Mouse (Mus musculus): ENCODE measurements around the gene Usp33. TPM values are rescaled to one million over a fixed set of nuclear protein-coding genes. Genes with fewer than 3 reads are reported as not detected.
"Not testable (repeated sequence)": the region's sequence is repeated elsewhere in the genome, so short reads cannot be mapped to it uniquely, and the experiment has no call there.

Usp33 gene
- polyA plus RNA-seq (2015; fragmentation: Nextera tagmentation; extraction: Ambion mirVana) = 45.3 and 51.1 TPM in 2 replicates

DNA sequence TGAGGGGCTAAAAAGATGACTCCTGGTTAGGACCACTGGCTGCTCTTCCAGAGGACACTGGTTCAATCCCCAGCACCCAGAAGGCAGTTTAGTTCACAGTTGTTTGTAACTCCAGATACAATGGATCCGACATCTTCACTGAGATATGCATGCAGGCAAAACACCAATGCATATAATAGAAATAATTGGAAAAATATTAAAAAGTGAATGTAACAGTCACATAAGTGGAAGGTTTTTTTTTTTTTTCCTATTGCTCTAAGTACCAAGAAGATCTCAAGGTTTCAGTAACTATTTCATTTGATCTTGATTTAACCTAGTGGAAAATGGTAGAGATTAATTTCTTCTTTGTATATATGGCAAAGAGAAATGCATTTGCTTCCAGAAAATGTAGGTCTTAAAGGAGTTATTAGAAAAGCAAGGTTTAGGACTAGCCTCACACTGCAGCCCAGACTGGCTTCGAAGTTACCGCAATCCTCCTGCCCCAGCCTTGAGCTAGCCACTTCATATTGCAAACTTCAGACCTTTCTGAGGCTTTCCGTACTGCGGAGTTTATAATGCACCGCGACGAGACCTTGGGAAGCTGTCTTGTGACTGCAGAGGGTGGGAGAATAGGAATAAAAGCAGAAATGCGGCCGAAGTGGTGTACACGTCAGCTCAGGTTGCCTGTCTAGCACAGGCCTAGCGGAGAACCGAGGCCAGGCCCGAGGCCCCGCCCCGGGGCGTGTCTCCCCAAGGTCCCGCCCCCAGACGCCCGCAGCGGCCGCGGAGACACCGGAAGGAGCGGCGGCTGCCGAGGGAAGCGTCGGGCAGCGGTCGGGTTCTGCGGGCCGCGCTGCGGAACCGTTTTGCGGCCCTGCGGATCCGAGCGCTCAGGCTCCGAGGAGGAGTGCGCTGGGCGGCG, at the start of gene Usp33:
TSS of gene Usp33 (plus strand) at position 747 of the 901 bp plus-strand sequence.
- peak within 1 kb of the TSS; percentile 69 for H3K4me3 ChIP-seq (replicated peaks)
- H3K4me2 ChIP-seq (replicated peaks) = peak within 1 kb of the TSS; percentile 60
- peak; percentile 98 for ATAC-seq
- H3K4me1 ChIP-seq (replicated peaks) = peaks cover 17% of the 10 kb centered on the region; the same call in 1 of the 2 replicates
- H3K9me3 ChIP-seq = no peaks in the 10 kb centered on the region
- no peaks in the 10 kb centered on the region for H3K27me3 ChIP-seq (replicated peaks)
- 6% methylated on average over 44 of the region's 44 CpGs for WGBS
- H3K36me3 ChIP-seq = no peaks in the 10 kb centered on the region
- peak within 1 kb of the TSS; percentile 82 for H3K9ac ChIP-seq
- H3K27ac ChIP-seq = peak within 1 kb of the TSS; percentile 76

DNA sequence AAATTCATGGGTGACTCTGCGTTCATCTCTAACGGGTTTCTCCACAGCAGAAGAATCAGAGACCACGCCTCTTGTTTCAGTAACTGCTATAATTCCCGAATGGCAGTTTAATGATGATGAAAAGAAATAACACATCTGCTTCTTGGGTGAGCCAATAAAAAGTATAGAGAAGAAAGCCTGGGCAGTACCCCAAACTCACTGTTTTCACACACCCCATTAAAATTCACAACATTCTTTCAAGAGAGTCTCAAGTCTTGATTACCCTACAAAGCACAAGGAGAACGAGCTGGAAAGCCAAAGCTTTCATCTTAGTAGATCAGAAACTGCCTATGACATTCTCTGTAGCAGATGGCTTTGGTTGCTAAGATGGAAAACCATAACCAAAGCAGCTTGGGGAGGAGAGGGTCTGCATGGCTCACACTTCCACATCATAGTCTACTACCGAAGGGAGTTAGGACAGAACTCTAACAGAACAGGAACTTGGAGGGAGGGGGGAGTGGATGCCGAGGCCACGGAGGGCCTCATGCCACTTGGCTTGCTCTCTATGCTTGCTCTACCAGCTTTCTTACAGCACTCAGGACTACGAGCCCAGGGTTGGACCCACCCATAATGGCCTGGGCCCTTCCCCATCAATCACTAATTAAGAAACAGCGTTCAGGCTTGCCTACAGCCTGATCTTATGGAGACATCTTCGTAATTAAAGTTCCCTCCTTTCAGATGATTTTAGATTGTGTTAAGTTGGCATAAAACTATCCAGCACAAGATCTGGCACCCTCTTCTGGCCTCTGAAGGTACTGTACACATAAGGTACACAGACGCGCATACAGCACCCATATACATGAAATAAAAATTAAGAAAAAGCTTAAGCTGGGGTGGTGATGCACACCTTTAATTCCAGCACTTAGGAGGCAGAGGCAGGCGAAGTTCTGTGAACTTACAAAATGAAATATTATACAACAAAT, 45.6 kb upstream of the Usp33 start:
- Histone ChIP-seq H3K9me3 (no peaks in the 10 kb centered on the region), H3K27ac (no peak overlapping the region), H3K4me2 (replicated peaks) (no peak overlapping the region), H3K4me3 (replicated peaks) (no peak overlapping the region), H3K4me1 (replicated peaks) (peaks cover 6% of the 10 kb centered on the region; the same call in 1 of the 2 replicates), H3K9ac (no peak overlapping the region), H3K36me3 (0 out of 2 replicates have a peak, but pooled peaks cover 3% of the 10 kb centered on the region), H3K27me3 (replicated peaks) (no peaks in the 10 kb centered on the region)
- WGBS = 88% methylated on average over 14 of the region's 14 CpGs
- no peak for ATAC-seq

DNA sequence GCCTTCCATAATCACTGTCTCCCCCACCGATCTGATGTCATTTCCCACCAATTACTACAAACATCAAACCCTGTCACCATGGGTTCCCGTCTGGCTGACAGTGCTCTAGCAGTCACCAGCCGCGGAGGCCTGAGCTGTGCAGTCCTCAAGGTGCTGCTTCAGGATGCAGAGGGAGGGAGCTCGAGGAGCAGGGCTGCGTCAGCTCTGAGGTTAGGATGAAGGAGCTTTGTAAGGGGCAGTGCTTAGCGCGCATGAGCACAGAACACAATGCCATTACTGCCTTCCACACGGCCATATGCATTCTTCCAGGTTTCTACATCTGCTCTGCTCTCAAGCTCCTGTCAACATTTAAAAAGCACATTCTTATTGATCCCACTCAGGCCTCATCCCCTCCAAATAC, 43.3 kb upstream of the Usp33 start:
- no peak overlapping the region for H3K4me3 ChIP-seq (replicated peaks)
- H3K36me3 ChIP-seq = 0 out of 2 replicates have a peak, but pooled peaks cover 3% of the 10 kb centered on the region
- WGBS = 69% methylated on average over 9 of the region's 9 CpGs
- ATAC-seq = no peak
- no peaks in the 10 kb centered on the region for H3K9me3 ChIP-seq
- peaks cover 8% of the 10 kb centered on the region; the same call in 1 of the 2 replicates for H3K4me1 ChIP-seq (replicated peaks)
- H3K4me2 ChIP-seq (replicated peaks) = no peak overlapping the region
- no peak overlapping the region for H3K27ac ChIP-seq
- no peaks in the 10 kb centered on the region for H3K27me3 ChIP-seq (replicated peaks)
- H3K9ac ChIP-seq = no peak overlapping the region

DNA sequence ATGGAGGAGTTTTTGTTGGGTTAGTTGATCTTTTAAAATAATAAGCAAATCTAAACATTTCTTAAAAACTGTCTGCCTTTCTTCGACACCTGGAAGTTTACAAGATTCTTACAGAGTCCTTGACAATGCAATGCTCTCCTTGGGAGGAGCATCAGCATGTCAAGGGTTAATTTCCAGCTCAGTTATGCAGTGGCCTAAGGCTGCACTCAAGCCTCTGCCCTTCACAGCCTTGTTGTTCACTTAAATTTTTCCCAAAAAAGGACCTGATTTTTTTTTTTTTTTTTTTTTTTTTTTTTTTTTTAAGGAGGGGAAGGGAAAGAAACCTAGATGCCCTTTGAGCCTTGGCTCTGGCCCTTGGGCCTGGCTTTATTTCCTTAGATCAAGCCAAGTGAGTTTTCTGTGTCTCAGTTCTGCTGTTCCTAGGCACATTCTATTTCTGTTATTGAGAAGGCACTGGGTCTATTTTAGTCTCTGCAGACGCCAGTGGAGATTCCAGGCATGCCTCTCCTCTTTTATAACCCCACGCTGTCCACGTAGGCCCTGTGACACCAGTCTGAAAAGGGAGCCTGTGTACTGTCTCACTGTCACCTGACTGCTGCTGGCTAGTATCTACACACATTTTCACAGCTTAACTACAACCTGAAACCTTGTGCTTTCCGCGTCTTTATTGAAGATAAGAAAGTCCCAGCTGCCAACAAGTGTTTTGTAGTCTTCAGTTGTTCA, 42.0 kb upstream of the Usp33 start:
- H3K4me1 ChIP-seq (replicated peaks) = peaks cover 17% of the 10 kb centered on the region
- no peak overlapping the region for H3K4me3 ChIP-seq (replicated peaks)
- WGBS = 24% methylated on average over 6 of the region's 6 CpGs
- H3K27ac ChIP-seq = peak overlapping the region; percentile 65
- H3K4me2 ChIP-seq (replicated peaks) = no peak overlapping the region
- H3K9me3 ChIP-seq = no peaks in the 10 kb centered on the region
- H3K27me3 ChIP-seq (replicated peaks) = no peaks in the 10 kb centered on the region
- H3K9ac ChIP-seq = no peak overlapping the region
- ATAC-seq = peak; percentile 49
- H3K36me3 ChIP-seq = 0 out of 2 replicates have a peak, but pooled peaks cover 3% of the 10 kb centered on the region

DNA sequence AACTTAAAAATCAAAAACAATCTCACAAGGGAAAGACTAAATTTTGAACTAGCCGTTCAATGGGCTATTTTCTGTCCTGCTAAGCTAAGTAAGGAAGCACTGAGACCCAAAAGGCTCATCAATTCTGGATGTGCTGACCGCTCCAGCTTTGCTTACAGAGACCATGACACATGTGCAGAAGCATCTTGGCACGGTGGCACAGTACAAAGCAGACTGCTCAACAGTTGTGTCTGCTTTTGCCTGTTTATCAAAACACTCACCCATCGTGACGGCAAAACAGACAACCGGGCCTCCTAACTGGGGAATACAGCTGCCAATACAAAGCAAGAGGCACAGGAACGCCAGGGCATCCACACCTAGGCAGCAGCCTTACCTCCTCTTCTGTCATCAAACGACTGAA, 41.2 kb upstream of the Usp33 start:
- H3K27ac ChIP-seq = peak overlapping the region; percentile 65; the same call in 1 of the 2 replicates
- ATAC-seq = no peak

DNA sequence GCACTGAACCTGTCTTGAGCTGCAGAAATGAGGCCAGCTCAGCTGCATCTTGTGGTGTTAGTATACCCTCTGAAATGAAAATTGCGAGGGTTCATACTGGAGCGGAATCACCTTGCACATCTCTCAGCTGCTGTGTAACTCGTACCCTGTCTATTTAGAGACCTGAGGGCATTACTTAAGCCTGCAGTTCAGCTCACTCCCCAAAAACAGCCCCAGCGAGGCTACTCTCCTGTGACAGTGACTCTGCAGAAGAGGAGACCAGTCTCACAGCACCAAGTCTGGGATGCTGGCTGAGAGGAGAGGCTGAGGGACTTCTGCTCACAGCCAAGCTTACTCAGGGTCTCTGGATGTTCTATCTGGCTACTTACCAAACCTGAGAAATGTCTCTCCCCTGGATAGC, 40.3 kb upstream of the Usp33 start:
- Histone ChIP-seq H3K4me3 (replicated peaks) (no peak overlapping the region), H3K27ac (no peak overlapping the region), H3K4me2 (replicated peaks) (no peak overlapping the region), H3K27me3 (replicated peaks) (no peaks in the 10 kb centered on the region), H3K36me3 (0 out of 2 replicates have a peak, but pooled peaks cover 3% of the 10 kb centered on the region), H3K9ac (no peak overlapping the region), H3K4me1 (replicated peaks) (peaks cover 26% of the 10 kb centered on the region), H3K9me3 (no peaks in the 10 kb centered on the region)
- ATAC-seq = no peak
- 83% methylated on average over 4 of the region's 4 CpGs for WGBS

More for the DNA sequence above, 41.2 kb upstream of the Usp33 start:
- 59% methylated on average over 8 of the region's 8 CpGs for WGBS
- no peaks in the 10 kb centered on the region for H3K9me3 ChIP-seq
- peaks cover 26% of the 10 kb centered on the region for H3K4me1 ChIP-seq (replicated peaks)
- H3K4me2 ChIP-seq (replicated peaks) = no peak overlapping the region
- H3K27me3 ChIP-seq (replicated peaks) = no peaks in the 10 kb centered on the region
- H3K36me3 ChIP-seq = 0 out of 2 replicates have a peak, but pooled peaks cover 3% of the 10 kb centered on the region
- no peak overlapping the region for H3K9ac ChIP-seq
- no peak overlapping the region for H3K4me3 ChIP-seq (replicated peaks)

DNA sequence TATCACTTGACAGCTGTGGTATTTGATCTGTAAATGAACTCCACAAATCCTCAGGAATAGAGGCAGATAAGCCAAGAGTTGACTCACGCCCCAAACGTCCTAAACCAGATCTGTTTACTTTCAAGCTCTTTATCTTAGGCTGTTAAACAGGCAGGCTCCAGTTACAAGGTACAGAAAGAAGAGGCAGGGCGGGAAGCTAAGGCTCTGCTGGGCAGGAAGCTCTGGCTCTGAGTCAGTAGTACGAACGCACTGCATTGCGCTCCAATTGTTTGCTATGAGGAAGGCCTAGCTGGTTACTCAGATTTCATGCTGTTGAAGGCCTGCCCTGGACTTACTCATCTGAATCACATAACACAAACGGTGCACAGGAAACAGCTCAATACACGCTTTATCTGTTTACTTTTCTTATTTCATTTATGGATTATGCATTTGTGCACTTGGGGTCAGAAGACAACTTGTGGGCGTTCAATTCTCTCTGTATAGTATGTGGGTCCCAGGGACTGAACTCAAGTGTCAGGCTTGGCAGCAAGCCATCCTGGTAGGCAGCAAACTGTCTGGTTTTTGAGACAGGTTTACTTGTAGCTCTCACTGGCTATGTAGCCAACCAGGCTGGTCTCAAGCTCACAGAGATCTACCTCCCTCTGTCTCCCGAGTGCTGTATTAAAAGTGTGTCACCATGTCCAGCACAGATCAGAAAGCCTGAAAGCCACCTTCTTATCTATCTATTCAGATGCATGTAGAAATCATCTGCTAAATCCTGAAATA, 37.6 kb upstream of the Usp33 start:
- Histone ChIP-seq H3K9me3 (no peaks in the 10 kb centered on the region), H3K9ac (no peak overlapping the region), H3K27me3 (replicated peaks) (no peaks in the 10 kb centered on the region), H3K4me2 (replicated peaks) (0 out of 2 replicates have a peak overlapping the region, but pooled peaks have one; percentile 5), H3K4me3 (replicated peaks) (no peak overlapping the region), H3K36me3 (0 out of 2 replicates have a peak, but pooled peaks cover 3% of the 10 kb centered on the region), H3K4me1 (replicated peaks) (peaks cover 22% of the 10 kb centered on the region), H3K27ac (peak overlapping the region; percentile 81)
- WGBS = 12% methylated on average over 10 of the region's 10 CpGs
- peak; percentile 94 for ATAC-seq

DNA sequence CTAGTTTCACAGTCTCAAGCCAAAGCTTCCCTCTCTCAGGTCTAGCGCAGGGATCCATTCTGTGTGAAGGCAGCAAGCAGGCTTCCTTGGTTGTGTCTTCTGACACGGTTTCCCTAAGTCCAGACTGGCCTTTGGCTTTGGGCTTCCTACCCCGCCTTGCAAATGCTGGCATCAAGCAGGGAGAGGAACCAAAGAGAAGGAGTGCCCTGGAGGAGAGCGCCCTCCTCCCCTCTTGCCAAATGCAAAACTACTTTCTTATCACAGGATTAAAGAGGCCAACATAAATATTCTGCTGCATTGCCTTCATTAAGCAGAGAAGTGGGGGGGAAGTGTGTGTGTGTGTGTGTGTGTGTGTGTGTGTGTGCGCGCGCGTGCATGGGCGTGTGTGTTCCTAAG, 37.0 kb upstream of the Usp33 start:
- no peak overlapping the region for H3K4me3 ChIP-seq (replicated peaks)
- no peak overlapping the region for H3K9ac ChIP-seq
- ATAC-seq = peak; percentile 31
- peaks cover 22% of the 10 kb centered on the region for H3K4me1 ChIP-seq (replicated peaks)
- WGBS = 75% methylated on average over 9 of the region's 9 CpGs
- H3K27me3 ChIP-seq (replicated peaks) = no peaks in the 10 kb centered on the region
- H3K9me3 ChIP-seq = no peaks in the 10 kb centered on the region
- H3K36me3 ChIP-seq = 0 out of 2 replicates have a peak, but pooled peaks cover 3% of the 10 kb centered on the region
- H3K27ac ChIP-seq = peak overlapping the region; percentile 81
- H3K4me2 ChIP-seq (replicated peaks) = no peak overlapping the region

DNA sequence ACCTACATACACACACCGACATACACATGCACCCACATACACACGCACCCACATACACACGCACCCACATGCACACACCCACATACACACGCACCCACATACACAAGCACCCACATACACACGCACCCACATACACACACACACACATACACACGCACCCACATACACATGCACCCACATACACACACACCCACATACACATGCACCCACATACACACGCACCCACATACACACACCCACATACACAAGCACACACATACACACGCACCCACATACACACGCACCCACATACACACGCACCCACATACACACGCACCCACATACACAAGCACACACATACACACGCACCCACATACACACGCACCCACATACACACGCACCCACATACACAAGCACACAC, 31.6 kb upstream of the Usp33 start:
- H3K4me2 ChIP-seq (replicated peaks); H3K4me3 ChIP-seq (replicated peaks); H3K9ac ChIP-seq; H3K9me3 ChIP-seq; H3K36me3 ChIP-seq; ATAC-seq; H3K4me1 ChIP-seq (replicated peaks); H3K27ac ChIP-seq; H3K27me3 ChIP-seq (replicated peaks): not testable (repeated sequence)
- WGBS = 77% methylated on average over 14 of the region's 14 CpGs

DNA sequence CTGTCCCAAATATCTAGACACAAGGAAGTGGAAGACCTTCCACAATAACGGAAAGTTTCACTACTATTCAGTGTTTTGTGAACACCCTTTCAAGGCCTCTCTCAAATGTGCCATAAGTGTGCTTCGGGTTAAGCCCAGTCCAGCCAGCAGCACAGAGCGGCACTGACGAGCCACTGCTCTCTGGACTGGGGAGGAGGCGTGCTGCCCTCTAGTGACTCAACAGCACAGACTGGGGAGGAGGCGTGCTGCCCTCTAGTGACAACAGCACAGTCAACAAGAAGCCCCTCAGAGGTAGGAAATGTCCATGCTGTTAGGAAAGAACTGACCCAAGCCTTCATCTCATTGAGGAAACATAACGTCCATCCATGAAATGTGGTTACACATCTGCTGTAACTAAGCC, 30.7 kb upstream of the Usp33 start:
- H3K9ac ChIP-seq = no peak overlapping the region
- 13% methylated on average over 7 of the region's 7 CpGs for WGBS
- peak; percentile 91 for ATAC-seq
- H3K27me3 ChIP-seq (replicated peaks) = no peaks in the 10 kb centered on the region
- no peaks in the 10 kb centered on the region for H3K36me3 ChIP-seq
- H3K4me2 ChIP-seq (replicated peaks) = no peak overlapping the region
- H3K9me3 ChIP-seq = no peaks in the 10 kb centered on the region
- no peaks in the 10 kb centered on the region for H3K4me1 ChIP-seq (replicated peaks)
- no peak overlapping the region for H3K4me3 ChIP-seq (replicated peaks)
- H3K27ac ChIP-seq = no peak overlapping the region

All from intestine, embryonic 15.5 days (tissue).